ENCODE assay signal across 9 mouse cellular contexts in the genomic region with DNA sequence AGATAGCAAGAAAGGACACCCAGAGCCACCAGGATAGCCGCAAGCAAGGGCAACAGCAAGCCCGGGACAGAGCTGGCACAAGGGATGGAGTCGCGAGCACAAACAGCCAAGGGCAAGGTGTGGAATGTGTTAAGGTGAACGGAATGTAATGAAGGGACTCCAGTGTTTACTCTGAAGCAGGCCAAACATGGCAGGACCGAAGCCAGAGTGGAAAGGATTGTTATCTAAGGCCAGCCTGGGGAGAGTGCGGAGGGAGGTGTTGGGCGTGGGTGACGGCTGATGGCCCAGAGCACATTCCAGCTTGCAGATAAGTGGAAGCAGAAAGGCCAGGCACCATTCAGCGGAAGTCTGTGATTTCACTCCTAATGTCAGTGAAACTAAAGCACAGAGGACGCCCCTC.
DNase-seq lines count a peak whose midpoint lies in the region; ATAC-seq lines count a peak whose summit lies in the region.
"Had no signal": no experiment of that assay in that cellular context is flagged by ENCODE, and none has a peak within 500 bp of the region (broad histone marks: within the 10 kb centered on the region; RNA-seq: fewer than 3 reads in every experiment).

No protein-coding gene starts in this region.

- no peak overlapping the region for H3K9ac ChIP-seq in liver, embryonic 13.5 days
- H3K9ac ChIP-seq: neural tube, embryonic 13.5 days had no signal

- 18% methylated on average over 11 of the region's 11 CpGs for WGBS in liver, embryonic 13.5 days (ENCODE audit: insufficient replicate concordance)

- peak overlapping the region; percentile 63 for H3K27ac ChIP-seq in liver, embryonic 13.5 days
- H3K27ac ChIP-seq: neural tube, embryonic 13.5 days had no signal

- H3K9me3 ChIP-seq in liver, embryonic 13.5 days (replicated peaks): no peaks in the 10 kb centered on the region
- H3K9me3 ChIP-seq: neural tube, embryonic 13.5 days had no signal

- H3K4me2 ChIP-seq in liver, embryonic 13.5 days: no peak overlapping the region
- H3K4me2 ChIP-seq: neural tube, embryonic 13.5 days had no signal

- H3K4me1 ChIP-seq in liver, embryonic 13.5 days (replicated peaks): peaks cover 31% of the 10 kb centered on the region

- H3K36me3 ChIP-seq in liver, embryonic 13.5 days: no peaks in the 10 kb centered on the region
- H3K36me3 ChIP-seq: neural tube, embryonic 13.5 days had no signal

- H3K27me3 ChIP-seq in liver, embryonic 13.5 days: no peaks in the 10 kb centered on the region
- H3K27me3 ChIP-seq: neural tube, embryonic 13.5 days had no signal

- DNase-seq in gastrocnemius, postnatal 25 days: peak; percentile 13
- no peak for DNase-seq in gastrocnemius, adult 8-10 months (ENCODE audit: low spot score in 2 of 2)
- DNase-seq in heart, postnatal 4 days: peak; percentile 82
- no peak for DNase-seq in liver, embryonic 13.5 days
- DNase-seq in testis, postnatal 10 days (ENCODE audit: low spot score): peak; percentile 61
- no peak for DNase-seq in left cerebral cortex, postnatal 25 days (ENCODE audit: low spot score in 2 of 2)
- DNase-seq in layer of hippocampus, postnatal 14 days (ENCODE audit: low spot score in 2 of 2): no peak
- DNase-seq in Muller cell, postnatal 12 days (ENCODE audit: inconsistent ontology term): no peak

- no peak overlapping the region for H3K4me3 ChIP-seq in liver, embryonic 13.5 days (replicated peaks)
- H3K4me3 ChIP-seq: neural tube, embryonic 13.5 days had no signal

- ATAC-seq in liver, embryonic 13.5 days (ENCODE audit: low read depth): peak; percentile 64

- intact Hi-C loops in left cerebral cortex, postnatal 25 days (cut with DNase I): no loop called here

Comparison
In these comparisons a context has a peak if more than half of its experiments do, and no peak if none do; other contexts are left out.
1. DNase-seq: peak in gastrocnemius, postnatal 25 days (single experiment), heart, postnatal 4 days (single experiment) and testis, postnatal 10 days (single experiment); none in gastrocnemius, adult 8-10 months (0 of 2), liver, embryonic 13.5 days (single experiment), left cerebral cortex, postnatal 25 days (0 of 2), layer of hippocampus, postnatal 14 days (0 of 2) and Muller cell, postnatal 12 days (single experiment).